Mouse (Mus musculus) heart, adult 2 months (tissue): ENCODE results near the gene Fam222a.

Experiments
- CTCF ChIP-seq: fragments of 200-600 bp; IDR thresholded peaks from 2 replicates; pipeline ENCODE4 v1.8.1; 2022; ENCODE audit warnings: antibody characterized with exemption, mild to moderate bottlenecking, moderate library complexity
- POLR2A ChIP-seq: fragments of 200-500 bp; IDR thresholded peaks from 2 replicates; pipeline ENCODE4 v1.6.1; 2011; ENCODE audit warnings: mild to moderate bottlenecking, low read depth, low read length, control low read depth; ENCODE audit not compliant: insufficient read depth

- TF ChIP-seq POLR2A: no peak
- TF ChIP-seq CTCF: no peak
These were observed 7.2 kb downstream of the Fam222a start for GRCm38 (mm10) chr5:114575010-114575409.
